Mouse (Mus musculus): ENCODE measurements around the gene Erich4.

DNA sequence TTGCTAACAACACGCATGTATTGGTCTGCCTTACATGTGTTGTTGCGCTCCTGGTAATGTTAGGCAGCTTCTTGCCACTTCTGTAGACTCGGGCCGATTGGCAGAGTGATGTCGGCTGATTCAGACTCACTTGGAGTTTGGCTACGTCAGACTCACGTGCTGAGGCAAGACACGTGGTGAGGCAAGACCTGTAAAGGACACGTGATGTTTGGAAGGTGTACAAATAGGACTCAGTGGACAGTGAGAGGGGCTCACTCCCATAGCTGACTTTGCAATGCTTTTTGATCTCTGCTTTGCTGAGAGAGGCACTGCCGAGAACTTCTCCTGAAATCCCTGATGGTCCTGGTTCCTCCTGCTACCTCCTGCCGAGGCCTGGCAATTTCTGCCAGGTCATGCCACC is 15.0 kb downstream of the Erich4 start:
- TF ChIP-seq EP300 (IDR thresholded peaks at IDR 0.05; ENCODE audit: low read depth) (no peak), CTCF (IDR thresholded peaks at IDR 0.05; ENCODE audit: low read depth) (no peak)

Data from liver, postnatal 0 days (tissue).